Mouse (Mus musculus): Measurements from ENCODE around the gene Fat4.

The Fat4 gene

GRCm38 (mm10) chr3:38886890-38887355 is at the start of gene Fat4:
Fat4 (plus strand) TSS chr3:38886940.
- Histone ChIP-seq H3K36me3 (ENCODE audit: insufficient read depth, low read length) (no peaks in the 10 kb centered on the region), H3K4me3 (replicated peaks; ENCODE audit: low read length) (peak within 1 kb of the TSS; percentile 83), H3K27me3 (ENCODE audit: insufficient read depth, low read length) (peaks cover 64% of the 10 kb centered on the region), H3K9me3 (ENCODE audit: low read length) (no peaks in the 10 kb centered on the region), H3K4me1 (replicated peaks; ENCODE audit: low read depth, low read length) (peaks cover 30% of the 10 kb centered on the region)
- TF ChIP-seq CTCF (conservative IDR thresholded peaks at IDR 0.05; ENCODE audit: low read length) = no peak
- TF ChIP-seq NANOG (IDR thresholded peaks at IDR 0.05; ENCODE audit: borderline replicate concordance, low read length) = no peak
- no peak for TF ChIP-seq POU5F1 (IDR thresholded peaks at IDR 0.05; ENCODE audit: borderline replicate concordance, low read length)

- Histone ChIP-seq H3K4me1 (replicated peaks; ENCODE audit: low read depth, low read length) (no peaks in the 10 kb centered on the region), H3K9me3 (ENCODE audit: low read length) (peaks cover 10% of the 10 kb centered on the region; the same call in 1 of the 2 replicates)
- no peak for TF ChIP-seq POU5F1 (IDR thresholded peaks at IDR 0.05; ENCODE audit: borderline replicate concordance, low read length)
- TF ChIP-seq CTCF (conservative IDR thresholded peaks at IDR 0.05; ENCODE audit: low read length) = no peak
- no peak for TF ChIP-seq NANOG (IDR thresholded peaks at IDR 0.05; ENCODE audit: borderline replicate concordance, low read length)
These were observed 47.3 kb upstream of the Fat4 start for GRCm38 (mm10) chr3:38839438-38839837.

GRCm38 (mm10) chr3:38843000-38843538 is 43.7 kb upstream of the Fat4 start:
- Histone ChIP-seq H3K36me3 (ENCODE audit: insufficient read depth, low read length) (no peaks in the 10 kb centered on the region), H3K4me3 (replicated peaks; ENCODE audit: low read length) (no peak overlapping the region), H3K27me3 (ENCODE audit: insufficient read depth, low read length) (no peaks in the 10 kb centered on the region), H3K4me1 (replicated peaks; ENCODE audit: low read depth, low read length) (no peaks in the 10 kb centered on the region), H3K9me3 (ENCODE audit: low read length) (0 out of 2 replicates have a peak, but pooled peaks cover 2% of the 10 kb centered on the region)
- TF ChIP-seq POU5F1 (IDR thresholded peaks at IDR 0.05; ENCODE audit: borderline replicate concordance, low read length) = no peak
- TF ChIP-seq CTCF (conservative IDR thresholded peaks at IDR 0.05; ENCODE audit: low read length) = no peak
- TF ChIP-seq NANOG (IDR thresholded peaks at IDR 0.05; ENCODE audit: borderline replicate concordance, low read length) = no peak

More at GRCm38 (mm10) chr3:38839438-38839837, 47.3 kb upstream of the Fat4 start:
- Histone ChIP-seq H3K27me3 (ENCODE audit: insufficient read depth, low read length) (no peaks in the 10 kb centered on the region), H3K36me3 (ENCODE audit: insufficient read depth, low read length) (no peaks in the 10 kb centered on the region), H3K4me3 (replicated peaks; ENCODE audit: low read length) (no peak overlapping the region)

- no peak for TF ChIP-seq NANOG (IDR thresholded peaks at IDR 0.05; ENCODE audit: borderline replicate concordance, low read length)
- no peak for TF ChIP-seq POU5F1 (IDR thresholded peaks at IDR 0.05; ENCODE audit: borderline replicate concordance, low read length)
- TF ChIP-seq CTCF (conservative IDR thresholded peaks at IDR 0.05; ENCODE audit: low read length) = no peak
- Histone ChIP-seq H3K4me3 (replicated peaks; ENCODE audit: low read length) (no peak overlapping the region), H3K36me3 (ENCODE audit: insufficient read depth, low read length) (no peaks in the 10 kb centered on the region), H3K9me3 (ENCODE audit: low read length) (no peaks in the 10 kb centered on the region), H3K4me1 (replicated peaks; ENCODE audit: low read depth, low read length) (no peaks in the 10 kb centered on the region), H3K27me3 (ENCODE audit: insufficient read depth, low read length) (no peaks in the 10 kb centered on the region)
These were observed 39.9 kb upstream of the Fat4 start for GRCm38 (mm10) chr3:38846602-38847382.

DNA sequence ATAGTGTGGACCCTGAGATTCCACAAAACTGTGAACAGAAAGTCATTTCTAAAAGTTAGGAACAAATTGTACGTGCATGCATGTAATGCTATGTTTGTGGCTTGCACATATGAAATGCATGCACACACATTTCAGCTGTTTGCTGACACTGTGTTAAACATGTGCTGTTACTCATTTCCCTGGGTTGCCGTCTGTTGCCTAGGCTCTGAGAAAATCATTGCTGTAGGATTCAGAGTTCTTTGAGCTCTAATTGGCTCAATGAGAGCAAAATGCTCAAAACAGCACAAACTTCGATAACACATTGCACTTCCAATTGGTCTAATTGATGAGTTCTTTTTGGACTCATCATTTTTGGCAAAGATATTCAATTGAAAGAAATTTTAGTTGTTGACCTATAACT is 37.7 kb upstream of the Fat4 start:
- no peaks in the 10 kb centered on the region for H3K36me3 ChIP-seq (ENCODE audit: insufficient read depth, low read length)
- H3K9me3 ChIP-seq (ENCODE audit: low read length) = no peaks in the 10 kb centered on the region
- TF ChIP-seq NANOG (IDR thresholded peaks at IDR 0.05; ENCODE audit: borderline replicate concordance, low read length) (no peak), CTCF (conservative IDR thresholded peaks at IDR 0.05; ENCODE audit: low read length) (no peak), POU5F1 (IDR thresholded peaks at IDR 0.05; ENCODE audit: borderline replicate concordance, low read length) (no peak)
- no peaks in the 10 kb centered on the region for H3K4me1 ChIP-seq (replicated peaks; ENCODE audit: low read depth, low read length)
- H3K27me3 ChIP-seq (ENCODE audit: insufficient read depth, low read length) = no peaks in the 10 kb centered on the region
- H3K4me3 ChIP-seq (replicated peaks; ENCODE audit: low read length) = no peak overlapping the region

- Histone ChIP-seq H3K9me3 (ENCODE audit: low read length) (no peaks in the 10 kb centered on the region), H3K4me1 (replicated peaks; ENCODE audit: low read depth, low read length) (no peaks in the 10 kb centered on the region), H3K27me3 (ENCODE audit: insufficient read depth, low read length) (no peaks in the 10 kb centered on the region), H3K36me3 (ENCODE audit: insufficient read depth, low read length) (no peaks in the 10 kb centered on the region), H3K4me3 (replicated peaks; ENCODE audit: low read length) (no peak overlapping the region)
- TF ChIP-seq POU5F1 (IDR thresholded peaks at IDR 0.05; ENCODE audit: borderline replicate concordance, low read length) (no peak), CTCF (conservative IDR thresholded peaks at IDR 0.05; ENCODE audit: low read length) (peak; percentile 39), NANOG (IDR thresholded peaks at IDR 0.05; ENCODE audit: borderline replicate concordance, low read length) (no peak)
These were observed 37.2 kb upstream of the Fat4 start for GRCm38 (mm10) chr3:38849536-38849935.

GRCm38 (mm10) chr3:38853650-38854049 is 33.1 kb upstream of the Fat4 start:
- no peaks in the 10 kb centered on the region for H3K9me3 ChIP-seq (ENCODE audit: low read length)
- TF ChIP-seq CTCF (conservative IDR thresholded peaks at IDR 0.05; ENCODE audit: low read length) (no peak), NANOG (IDR thresholded peaks at IDR 0.05; ENCODE audit: borderline replicate concordance, low read length) (no peak), POU5F1 (IDR thresholded peaks at IDR 0.05; ENCODE audit: borderline replicate concordance, low read length) (no peak)
- H3K36me3 ChIP-seq (ENCODE audit: insufficient read depth, low read length) = no peaks in the 10 kb centered on the region
- H3K27me3 ChIP-seq (ENCODE audit: insufficient read depth, low read length) = no peaks in the 10 kb centered on the region
- no peaks in the 10 kb centered on the region for H3K4me1 ChIP-seq (replicated peaks; ENCODE audit: low read depth, low read length)
- H3K4me3 ChIP-seq (replicated peaks; ENCODE audit: low read length) = no peak overlapping the region

GRCm38 (mm10) chr3:38860683-38861082 is 26.1 kb upstream of the Fat4 start:
- no peak for TF ChIP-seq CTCF (conservative IDR thresholded peaks at IDR 0.05; ENCODE audit: low read length)
- no peak for TF ChIP-seq POU5F1 (IDR thresholded peaks at IDR 0.05; ENCODE audit: borderline replicate concordance, low read length)
- TF ChIP-seq NANOG (IDR thresholded peaks at IDR 0.05; ENCODE audit: borderline replicate concordance, low read length) = no peak
- Histone ChIP-seq H3K36me3 (ENCODE audit: insufficient read depth, low read length) (no peaks in the 10 kb centered on the region), H3K4me3 (replicated peaks; ENCODE audit: low read length) (no peak overlapping the region), H3K9me3 (ENCODE audit: low read length) (no peaks in the 10 kb centered on the region), H3K27me3 (ENCODE audit: insufficient read depth, low read length) (no peaks in the 10 kb centered on the region), H3K4me1 (replicated peaks; ENCODE audit: low read depth, low read length) (0 out of 2 replicates have a peak, but pooled peaks cover 3% of the 10 kb centered on the region)

All from E14TG2a.4 (cell line).